Mouse (Mus musculus): Measurements from ENCODE around the gene Lin54. TPM values are rescaled to one million over a fixed set of nuclear protein-coding genes. Genes with fewer than 3 reads are reported as not detected.

The Lin54 gene
- 7.1 and 7.4 TPM in 2 replicates for polyA plus RNA-seq (2015; fragmentation: Nextera tagmentation; extraction: Ambion mirVana)

GRCm38 (mm10) chr5:100500458-100500961, at the start of gene Lin54:
Gene Lin54 (minus strand): TSS chr5:100500639.
- H3K4me2 ChIP-seq, result peak within 1 kb of the TSS; percentile 93
- 1% methylated on average over 45 of the region's 60 CpGs for WGBS
- H3K4me3 ChIP-seq, result peak within 1 kb of the TSS; percentile 80
- peaks cover 27% of the 10 kb centered on the region for H3K4me1 ChIP-seq (replicated peaks)
- H3K9me3 ChIP-seq, result no peaks in the 10 kb centered on the region
- H3K27ac ChIP-seq (replicated peaks), result peak within 1 kb of the TSS; percentile 75
- no peaks in the 10 kb centered on the region for H3K36me3 ChIP-seq
- peak within 1 kb of the TSS; percentile 60 for H3K9ac ChIP-seq
- peak; percentile 96 for ATAC-seq (ENCODE audit: low FRiP score, low read depth)
- H3K27me3 ChIP-seq, result no peaks in the 10 kb centered on the region

- Histone ChIP-seq H3K4me2 (no peak overlapping the region), H3K9me3 (no peaks in the 10 kb centered on the region), H3K27ac (replicated peaks) (no peak overlapping the region), H3K36me3 (peaks cover 42% of the 10 kb centered on the region), H3K4me3 (no peak overlapping the region), H3K4me1 (replicated peaks) (no peaks in the 10 kb centered on the region), H3K27me3 (no peaks in the 10 kb centered on the region), H3K9ac (no peak overlapping the region)
- WGBS, result 100% methylated on average over 1 of the region's 1 CpGs
- no peak for ATAC-seq (ENCODE audit: low FRiP score, low read depth)
These were observed 49.7 kb upstream of the Lin54 start for GRCm38 (mm10) chr5:100550151-100550550.

- no peaks in the 10 kb centered on the region for H3K27me3 ChIP-seq
- H3K4me1 ChIP-seq (replicated peaks), result no peaks in the 10 kb centered on the region
- no peaks in the 10 kb centered on the region for H3K9me3 ChIP-seq
- H3K27ac ChIP-seq (replicated peaks), result no peak overlapping the region
- H3K9ac ChIP-seq, result no peak overlapping the region
- 96% methylated on average over 4 of the region's 4 CpGs for WGBS
- H3K36me3 ChIP-seq, result peaks cover 49% of the 10 kb centered on the region
- ATAC-seq (ENCODE audit: low FRiP score, low read depth), result no peak
- H3K4me2 ChIP-seq, result no peak overlapping the region
- no peak overlapping the region for H3K4me3 ChIP-seq
These were observed 48.9 kb upstream of the Lin54 start for GRCm38 (mm10) chr5:100549311-100549710.

- WGBS, result 90% methylated on average over 2 of the region's 2 CpGs
- H3K4me1 ChIP-seq (replicated peaks), result no peaks in the 10 kb centered on the region
- H3K36me3 ChIP-seq, result peaks cover 56% of the 10 kb centered on the region
- H3K27ac ChIP-seq (replicated peaks), result no peak overlapping the region
- no peak for ATAC-seq (ENCODE audit: low FRiP score, low read depth)
- H3K27me3 ChIP-seq, result no peaks in the 10 kb centered on the region
- H3K4me3 ChIP-seq, result no peak overlapping the region
- H3K4me2 ChIP-seq, result no peak overlapping the region
- no peak overlapping the region for H3K9ac ChIP-seq
- no peaks in the 10 kb centered on the region for H3K9me3 ChIP-seq
These were observed 47.8 kb upstream of the Lin54 start for GRCm38 (mm10) chr5:100548236-100548635.

DNA sequence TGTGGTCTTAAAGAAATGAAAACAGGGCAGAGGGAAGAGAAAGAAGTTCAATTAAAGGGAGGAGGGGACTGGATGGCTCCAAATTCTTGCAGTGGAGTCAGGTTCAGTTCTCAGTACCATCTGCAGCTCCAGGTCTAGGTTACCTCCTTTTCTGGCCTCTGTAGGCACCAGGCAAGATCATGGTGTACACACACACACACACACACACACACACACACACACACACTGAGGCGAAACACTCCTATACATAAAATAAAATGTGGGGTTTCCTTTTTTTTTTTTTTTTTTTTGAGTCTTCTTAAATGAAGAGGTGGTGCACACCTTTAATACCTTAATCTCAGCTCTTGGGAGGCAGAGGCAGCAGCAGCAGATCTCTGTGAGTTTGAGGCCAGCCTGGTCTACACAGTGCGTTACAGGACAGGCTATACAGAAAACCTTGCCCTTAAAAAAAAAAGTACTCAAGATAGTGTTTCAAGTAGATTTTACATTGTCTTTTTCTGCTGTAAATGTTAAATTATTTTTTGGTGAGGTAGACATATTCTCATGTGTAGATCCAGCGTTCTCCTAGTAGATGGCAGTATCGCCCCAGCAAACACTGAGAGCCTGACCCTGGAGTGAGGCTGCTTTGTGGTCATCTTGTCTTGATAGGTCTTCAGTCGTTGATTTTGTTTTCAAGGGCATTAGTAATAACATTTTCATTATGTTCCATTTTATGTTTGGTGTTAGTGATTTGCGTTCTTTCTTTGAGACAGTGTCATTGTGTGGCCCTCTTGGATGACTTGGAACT, 46.0 kb upstream of the Lin54 start:
- H3K4me3 ChIP-seq, result no peak overlapping the region
- H3K4me2 ChIP-seq, result no peak overlapping the region
- no peaks in the 10 kb centered on the region for H3K27me3 ChIP-seq
- peaks cover 69% of the 10 kb centered on the region for H3K36me3 ChIP-seq
- no peak for ATAC-seq (ENCODE audit: low FRiP score, low read depth)
- H3K9ac ChIP-seq, result no peak overlapping the region
- 91% methylated on average over 6 of the region's 6 CpGs for WGBS
- no peak overlapping the region for H3K27ac ChIP-seq (replicated peaks)
- H3K9me3 ChIP-seq, result no peaks in the 10 kb centered on the region
- H3K4me1 ChIP-seq (replicated peaks), result no peaks in the 10 kb centered on the region

DNA sequence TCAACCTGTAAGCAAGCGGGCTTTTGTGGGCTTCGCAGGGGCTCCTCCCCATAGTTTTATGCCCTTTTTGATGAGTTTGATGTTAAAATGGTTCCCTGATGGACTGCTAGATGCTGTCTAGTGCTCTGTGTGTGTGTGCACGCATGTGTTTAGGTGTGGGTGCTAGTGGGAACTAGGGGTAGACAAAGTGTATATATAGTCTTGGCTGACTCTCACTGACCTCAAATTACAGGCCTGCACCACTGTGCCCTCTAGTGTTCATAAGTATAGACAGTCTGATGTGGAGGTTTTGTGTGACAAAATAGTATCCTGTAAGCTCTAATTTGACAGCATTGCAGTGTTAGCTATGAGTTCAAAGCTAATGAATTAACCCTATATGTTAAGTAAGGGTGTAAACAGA, 36.2 kb upstream of the Lin54 start:
- WGBS, result 92% methylated on average over 3 of the region's 3 CpGs
- H3K36me3 ChIP-seq, result peaks cover 51% of the 10 kb centered on the region
- no peak overlapping the region for H3K4me3 ChIP-seq

DNA sequence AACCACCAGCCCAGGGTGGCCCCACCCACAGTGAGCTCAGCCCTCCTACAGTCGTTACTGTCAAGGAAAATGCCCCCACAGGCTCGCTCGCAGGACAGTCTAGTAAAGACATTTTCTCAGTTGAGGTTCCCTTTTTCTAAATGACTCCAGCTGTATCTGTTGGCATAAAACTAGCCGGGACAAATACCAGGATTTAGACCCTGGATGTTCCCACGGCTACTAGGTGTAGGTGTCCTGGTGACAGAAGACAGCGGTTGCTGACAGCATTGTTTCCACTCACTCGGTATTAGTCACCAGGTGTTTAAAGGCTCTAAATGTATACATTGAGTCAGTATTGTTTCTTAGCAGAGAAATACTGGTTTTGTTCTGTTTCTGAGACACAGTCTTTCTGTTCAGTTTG, 35.4 kb upstream of the Lin54 start:
- Histone ChIP-seq H3K4me1 (replicated peaks) (no peaks in the 10 kb centered on the region), H3K4me3 (no peak overlapping the region), H3K27ac (replicated peaks) (no peak overlapping the region), H3K9me3 (no peaks in the 10 kb centered on the region), H3K27me3 (no peaks in the 10 kb centered on the region), H3K9ac (no peak overlapping the region), H3K4me2 (no peak overlapping the region), H3K36me3 (peaks cover 53% of the 10 kb centered on the region)
- ATAC-seq (ENCODE audit: low FRiP score, low read depth), result no peak
- 85% methylated on average over 7 of the region's 7 CpGs for whole genome bisulfite sequencing

More for the DNA sequence above, 36.2 kb upstream of the Lin54 start:
- Histone ChIP-seq H3K9ac (no peak overlapping the region), H3K27ac (replicated peaks) (no peak overlapping the region), H3K4me2 (no peak overlapping the region), H3K9me3 (no peaks in the 10 kb centered on the region), H3K27me3 (no peaks in the 10 kb centered on the region), H3K4me1 (replicated peaks) (no peaks in the 10 kb centered on the region)
- no peak for ATAC-seq (ENCODE audit: low FRiP score, low read depth)

- Histone ChIP-seq H3K9me3 (no peaks in the 10 kb centered on the region), H3K27me3 (no peaks in the 10 kb centered on the region), H3K27ac (replicated peaks) (no peak overlapping the region), H3K36me3 (peaks cover 25% of the 10 kb centered on the region), H3K4me3 (no peak overlapping the region), H3K4me2 (no peak overlapping the region), H3K4me1 (replicated peaks) (no peaks in the 10 kb centered on the region), H3K9ac (no peak overlapping the region)
- no peak for ATAC-seq (ENCODE audit: low FRiP score, low read depth)
- WGBS, result 87% methylated on average over 7 of the region's 7 CpGs
These were observed 25.7 kb upstream of the Lin54 start for GRCm38 (mm10) chr5:100526164-100526563.

GRCm38 (mm10) chr5:100525620-100526019, 25.2 kb upstream of the Lin54 start:
- no peak for ATAC-seq (ENCODE audit: low FRiP score, low read depth)
- no peak overlapping the region for H3K27ac ChIP-seq (replicated peaks)
- H3K4me1 ChIP-seq (replicated peaks), result peaks cover under 1% of the 10 kb centered on the region; the same call in 1 of the 2 replicates
- H3K4me2 ChIP-seq, result no peak overlapping the region
- 87% methylated on average over 3 of the region's 3 CpGs for WGBS
- no peak overlapping the region for H3K4me3 ChIP-seq
- no peak overlapping the region for H3K9ac ChIP-seq
- H3K9me3 ChIP-seq, result no peaks in the 10 kb centered on the region
- no peaks in the 10 kb centered on the region for H3K27me3 ChIP-seq
- H3K36me3 ChIP-seq, result peaks cover 20% of the 10 kb centered on the region

DNA sequence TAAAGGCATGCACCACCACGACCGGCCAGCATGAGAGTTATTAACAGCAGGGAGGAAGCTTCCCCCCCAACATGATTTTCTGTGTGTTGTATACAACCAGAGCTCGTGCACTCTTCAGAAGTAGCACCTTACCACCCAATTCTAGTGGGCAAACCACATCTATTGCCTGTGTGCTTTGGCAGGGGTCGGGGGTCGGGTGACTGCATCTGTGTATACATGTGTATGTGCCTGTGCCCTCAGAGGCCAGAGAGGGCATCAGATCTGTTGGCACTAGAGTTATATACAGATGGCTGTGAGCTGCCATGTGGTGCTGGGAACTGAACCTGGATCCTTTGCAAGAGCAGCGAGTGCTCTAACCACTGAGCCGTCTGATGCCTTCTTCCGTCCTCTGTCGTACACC, 24.5 kb upstream of the Lin54 start:
- H3K4me1 ChIP-seq (replicated peaks), result peaks cover 7% of the 10 kb centered on the region
- no peak overlapping the region for H3K27ac ChIP-seq (replicated peaks)
- no peak overlapping the region for H3K9ac ChIP-seq
- H3K27me3 ChIP-seq, result no peaks in the 10 kb centered on the region
- no peaks in the 10 kb centered on the region for H3K9me3 ChIP-seq
- H3K36me3 ChIP-seq, result peaks cover 13% of the 10 kb centered on the region
- WGBS, result 94% methylated on average over 9 of the region's 9 CpGs
- no peak overlapping the region for H3K4me2 ChIP-seq
- ATAC-seq (ENCODE audit: low FRiP score, low read depth), result no peak
- H3K4me3 ChIP-seq, result no peak overlapping the region

GRCm38 (mm10) chr5:100523331-100523730, 22.9 kb upstream of the Lin54 start:
- no peaks in the 10 kb centered on the region for H3K9me3 ChIP-seq
- no peaks in the 10 kb centered on the region for H3K27me3 ChIP-seq
- H3K36me3 ChIP-seq, result no peaks in the 10 kb centered on the region; the same call in none of the 2 replicates
- H3K4me3 ChIP-seq, result no peak overlapping the region
- 95% methylated on average over 1 of the region's 1 CpGs for WGBS
- ATAC-seq (ENCODE audit: low FRiP score, low read depth), result no peak
- H3K4me2 ChIP-seq, result no peak overlapping the region
- H3K9ac ChIP-seq, result no peak overlapping the region
- H3K27ac ChIP-seq (replicated peaks), result no peak overlapping the region
- H3K4me1 ChIP-seq (replicated peaks), result peaks cover 17% of the 10 kb centered on the region

GRCm38 (mm10) chr5:100520223-100520622, 19.8 kb upstream of the Lin54 start:
- Histone ChIP-seq H3K4me2 (0 out of 2 replicates have a peak overlapping the region, but pooled peaks have one; percentile 3), H3K4me3 (no peak overlapping the region), H3K27ac (replicated peaks) (no peak overlapping the region), H3K36me3 (no peaks in the 10 kb centered on the region), H3K27me3 (no peaks in the 10 kb centered on the region), H3K4me1 (replicated peaks) (peaks cover 23% of the 10 kb centered on the region), H3K9me3 (no peaks in the 10 kb centered on the region), H3K9ac (no peak overlapping the region)
- WGBS, result 92% methylated on average over 2 of the region's 2 CpGs
- no peak for ATAC-seq (ENCODE audit: low FRiP score, low read depth)

Measured in hindbrain, embryonic 15.5 days (tissue).